Mouse (Mus musculus): Measurements from ENCODE around the gene Olfr1320. TPM values are rescaled to one million over a fixed set of nuclear protein-coding genes. Genes with fewer than 3 reads are reported as not detected.
"Not testable (repeated sequence)": the region's sequence is repeated elsewhere in the genome, so short reads cannot be mapped to it uniquely, and the experiment has no call there.

The Olfr1320 gene
- total RNA-seq (2022): not detected

DNA sequence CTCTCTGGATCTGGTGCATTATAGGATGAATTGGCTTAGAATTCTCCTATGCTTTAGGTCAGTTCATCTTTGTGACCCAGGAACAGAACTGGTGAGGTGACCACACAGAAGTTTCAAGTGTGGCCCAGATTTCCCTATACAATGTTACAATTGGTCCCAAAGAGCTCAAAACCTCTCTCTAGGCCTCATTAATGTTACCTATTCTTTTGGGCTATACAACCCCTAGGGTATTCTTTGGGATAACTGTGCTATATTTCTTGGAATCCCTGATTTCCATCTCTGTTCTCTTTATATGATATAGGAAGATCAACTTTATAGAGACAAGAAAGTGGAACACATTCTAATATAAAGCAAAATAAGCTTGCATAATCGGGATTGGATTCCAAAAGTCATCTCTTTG lies at the start of gene Olfr1320:
Olfr1320 (plus strand) TSS at position 301 of the 400 bp plus-strand sequence.
- DNase-seq (ENCODE audit: low spot score in 2 of 2): no peak

DNA sequence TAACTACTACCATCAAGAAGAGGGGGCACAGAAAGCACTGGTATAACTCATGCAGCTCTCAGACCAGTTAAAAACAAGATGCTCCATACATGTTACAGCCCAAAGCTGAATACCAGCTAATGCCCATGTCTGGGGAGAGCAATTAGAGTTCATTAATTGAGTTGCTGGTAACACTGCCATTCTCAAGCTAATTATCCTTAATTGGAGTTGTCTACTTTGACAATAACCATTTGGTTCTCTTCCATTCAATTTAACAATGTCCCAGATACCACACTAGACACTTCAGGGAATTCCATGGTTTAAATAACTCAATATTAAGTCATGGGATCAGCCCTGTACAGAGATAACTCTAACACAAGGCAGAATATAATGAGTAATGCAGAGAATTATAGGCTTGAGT lies 44.6 kb upstream of the Olfr1320 start:
- no peak for DNase-seq (ENCODE audit: low spot score in 2 of 2)

DNA sequence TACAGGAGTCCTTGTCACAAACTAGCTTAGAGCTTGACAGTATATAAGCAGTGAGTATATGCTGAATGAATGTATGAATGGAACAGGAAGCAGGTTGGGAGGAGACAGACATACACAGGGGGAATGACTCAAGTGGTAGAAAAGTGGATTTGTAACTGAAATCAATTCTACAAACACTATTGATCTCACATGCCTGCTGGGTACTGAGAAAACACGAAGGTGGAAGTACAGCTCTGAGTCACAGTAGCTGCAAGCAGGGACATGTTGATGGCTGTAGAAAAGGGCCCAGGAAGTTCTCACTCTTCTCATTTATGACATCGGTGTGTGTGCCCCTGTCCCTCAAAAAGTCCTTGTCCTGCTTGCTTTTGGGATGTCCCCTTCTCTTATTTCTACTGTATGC lies 40.9 kb upstream of the Olfr1320 start:
- DNase-seq (ENCODE audit: low spot score in 2 of 2): no peak

DNA sequence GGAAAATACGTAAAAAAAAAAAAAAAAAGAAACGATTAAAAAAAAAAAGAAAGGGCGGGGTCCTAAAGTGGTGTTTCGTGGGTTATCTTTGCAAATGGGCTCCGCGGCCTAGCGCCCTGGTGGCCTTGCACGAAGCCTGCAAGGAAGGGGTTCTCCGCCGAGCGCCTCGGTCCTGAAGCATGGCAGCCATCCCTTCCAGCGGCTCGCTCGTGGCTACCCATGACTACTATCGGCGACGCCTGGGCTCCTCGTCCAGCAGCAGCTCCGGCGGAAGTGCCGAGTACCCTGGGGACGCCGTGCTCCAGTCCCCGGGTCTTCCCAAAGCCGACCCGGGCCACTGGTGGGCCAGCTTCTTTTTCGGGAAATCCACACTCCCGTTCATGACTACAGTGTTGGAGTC lies 11.4 kb upstream of the Olfr1320 start:
- DNase-seq (ENCODE audit: low spot score in 2 of 2): not testable (repeated sequence)

Other genes with a start within 250 kb of the Olfr1320 start
- 1 to 10 TPM in 3 of 4 experiments, under 1 TPM in 1; 0.63 to 2.0 (median 1.8) TPM for gene Arhgap36, start 208.4 kb upstream of the Olfr1320 start, total RNA-seq (2022)
- not detected for gene Olfr1321, start 62.7 kb downstream of the Olfr1320 start, total RNA-seq (2022)
- gene Igsf1, start 125.4 kb downstream of the Olfr1320 start, total RNA-seq (2022): 1 to 10 TPM; 4.0 to 7.2 (median 6.6) TPM
- not detected for gene Olfr1322, start 219.2 kb downstream of the Olfr1320 start, total RNA-seq (2022)